Mouse (Mus musculus) telencephalon, adult 2 months (tissue): Measurements from ENCODE around the gene Ifi35.
A peak's percentile ranks its signal among the peaks of the same experiment; 100 is the strongest.
"Not testable (repeated sequence)": the region's sequence is repeated elsewhere in the genome, so short reads cannot be mapped to it uniquely, and the experiment has no call there.

ENCODE experiments used
- DNase-seq: peaks from one replicate; pipeline ENCODE4 v3.0.0-alpha.2; 2011; ENCODE audit warnings: low read depth, low spot score

Ifi35 gene

GRCm38 (mm10) chr11:101447786-101448185 lies 421 bp upstream of the Ifi35 start:
- DNase-seq, result no peak

- DNase-seq, result no peak
These were observed 692 bp downstream of the Ifi35 start for GRCm38 (mm10) chr11:101448899-101449298.

- DNase-seq, result not testable (repeated sequence)
These were observed 1.4 kb downstream of the Ifi35 start for GRCm38 (mm10) chr11:101449596-101449995.

- DNase-seq, result no peak
These were observed 2.2 kb downstream of the Ifi35 start for GRCm38 (mm10) chr11:101450394-101450793.

GRCm38 (mm10) chr11:101451536-101451935 lies 3.3 kb downstream of the Ifi35 start:
- DNase-seq, result no peak

- no peak for DNase-seq
These were observed 4.0 kb downstream of the Ifi35 start for GRCm38 (mm10) chr11:101452093-101452774.

DNA sequence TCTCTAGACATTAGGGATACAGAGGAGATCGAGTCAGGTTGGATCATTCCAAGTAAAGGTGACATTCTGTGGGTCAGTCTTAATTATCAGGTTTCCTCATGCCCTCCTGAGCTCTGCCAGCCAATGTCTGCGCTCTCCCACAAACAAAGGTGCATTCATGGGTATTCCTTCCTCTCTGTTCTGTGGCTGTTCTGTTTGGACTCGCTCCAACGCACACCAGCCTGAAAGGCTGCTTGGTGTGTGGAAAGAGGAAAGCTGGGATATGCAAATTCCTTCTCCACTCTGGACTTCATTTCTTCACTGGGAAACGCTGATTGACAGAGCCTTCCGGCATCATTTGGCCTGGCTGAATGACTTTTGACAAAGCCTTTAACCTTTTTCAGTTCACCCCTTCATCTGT lies 6.5 kb downstream of the Ifi35 start:
- DNase-seq, result no peak

DNA sequence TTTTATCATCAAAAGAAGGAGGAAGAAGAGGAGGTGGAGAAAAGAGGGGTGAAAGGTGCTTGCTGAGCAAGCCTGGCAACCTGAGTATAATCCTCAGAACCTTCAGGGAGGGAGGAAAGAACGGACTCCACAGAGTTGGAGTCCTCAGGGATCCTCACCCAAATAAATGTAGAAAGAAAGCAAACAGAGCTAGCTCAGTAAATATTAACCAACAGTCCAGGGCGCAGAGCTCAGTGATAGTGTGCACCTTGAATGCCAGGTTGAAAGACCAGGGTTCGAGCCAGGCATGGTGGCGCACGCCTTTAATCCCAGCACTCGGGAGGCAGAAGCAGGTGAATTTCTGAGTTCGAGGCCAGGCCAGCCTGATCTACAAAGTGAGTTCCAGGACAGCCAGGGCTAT lies 7.4 kb downstream of the Ifi35 start:
- no peak for DNase-seq

DNA sequence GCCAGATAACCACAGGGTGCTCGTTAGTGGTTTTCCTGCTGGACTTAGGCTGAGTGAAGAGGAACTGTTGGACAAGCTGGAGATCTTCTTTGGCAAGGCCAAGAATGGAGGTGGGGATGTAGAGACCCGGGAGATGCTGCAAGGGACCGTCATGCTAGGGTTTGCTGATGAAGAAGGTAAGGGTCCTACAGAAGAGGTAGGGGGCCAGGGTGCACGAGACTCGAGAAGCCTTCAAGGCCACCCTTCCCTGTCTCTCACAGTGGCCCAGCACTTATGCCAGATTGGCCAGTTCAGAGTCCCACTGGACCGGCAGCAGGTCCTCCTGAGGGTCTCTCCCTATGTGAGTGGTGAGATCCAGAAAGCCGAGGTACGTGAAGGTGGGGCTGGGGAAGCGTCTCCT lies 9.4 kb downstream of the Ifi35 start:
- no peak for DNase-seq

GRCm38 (mm10) chr11:101458217-101458616 lies 10.0 kb downstream of the Ifi35 start:
- no peak for DNase-seq

- DNase-seq, result no peak
These were observed 11.5 kb downstream of the Ifi35 start for GRCm38 (mm10) chr11:101459716-101460115.

DNA sequence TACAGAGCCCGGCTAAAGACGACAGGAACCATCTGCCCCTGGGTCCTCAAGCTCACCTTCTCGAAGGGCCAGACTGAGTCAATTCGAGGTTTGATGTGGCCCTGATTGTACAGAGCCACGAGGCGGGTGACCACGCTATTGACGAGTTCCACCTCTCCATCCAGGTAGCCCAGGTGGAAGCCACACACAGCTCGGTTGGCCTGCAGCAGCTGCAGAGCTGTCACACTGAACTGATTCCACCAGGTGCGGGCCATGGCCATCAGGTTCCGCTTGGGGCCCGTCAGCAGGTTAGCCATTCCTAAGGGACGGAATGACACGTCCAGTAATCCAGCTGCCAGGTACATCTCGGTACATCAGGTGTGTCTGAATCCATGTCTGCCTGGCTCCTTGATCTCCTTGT lies 12.1 kb downstream of the Ifi35 start:
- DNase-seq, result no peak

- no peak for DNase-seq
These were observed 13.9 kb downstream of the Ifi35 start for GRCm38 (mm10) chr11:101462141-101462540.

DNA sequence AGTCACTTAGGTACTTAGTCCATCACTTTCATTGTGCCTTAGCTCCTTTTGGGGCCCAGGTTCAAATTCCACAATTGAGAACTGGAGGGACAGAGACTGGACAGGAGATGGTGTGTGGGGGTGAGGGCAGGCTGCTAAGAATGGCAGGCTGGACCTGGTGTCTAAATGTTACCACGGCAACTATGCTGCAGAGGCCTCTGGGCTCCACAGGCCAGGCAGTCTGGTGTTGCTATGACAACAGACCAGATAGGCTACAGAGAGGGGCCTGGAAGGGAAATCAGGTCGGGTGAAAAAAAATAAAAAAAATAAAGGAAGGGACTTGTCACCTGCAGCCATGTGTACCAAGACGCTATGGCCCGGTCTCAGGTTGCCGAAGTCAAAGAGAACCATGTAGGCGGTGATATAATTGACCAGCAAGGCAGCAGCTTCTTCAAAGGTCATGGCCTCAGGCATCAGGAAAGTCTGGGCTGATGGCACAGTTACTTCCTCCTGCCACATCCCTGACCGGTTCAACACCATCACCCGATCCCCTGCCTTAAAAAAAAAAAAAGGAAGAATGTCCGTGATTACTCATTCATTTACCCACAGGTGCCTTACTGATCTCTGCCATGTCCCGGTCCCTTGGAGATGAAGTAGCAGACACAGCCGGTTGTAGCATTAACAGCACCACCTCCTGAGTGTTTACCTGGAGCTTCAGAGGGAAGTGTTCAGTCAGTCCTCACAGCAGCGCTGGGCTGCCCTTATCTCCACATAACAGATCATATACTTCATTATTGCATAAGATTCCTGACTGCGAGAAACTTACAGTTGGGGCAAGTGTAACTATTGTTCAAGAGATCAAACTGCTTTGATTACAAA lies 14.6 kb downstream of the Ifi35 start:
- no peak for DNase-seq

- no peak for DNase-seq
These were observed 16.2 kb downstream of the Ifi35 start, which contains the start of gene Rnd2 for GRCm38 (mm10) chr11:101464211-101465100. Rnd2 (plus strand) TSS chr11:101464999.

GRCm38 (mm10) chr11:101465101-101465868 lies 17.1 kb downstream of the Ifi35 start:
- no peak for DNase-seq

DNA sequence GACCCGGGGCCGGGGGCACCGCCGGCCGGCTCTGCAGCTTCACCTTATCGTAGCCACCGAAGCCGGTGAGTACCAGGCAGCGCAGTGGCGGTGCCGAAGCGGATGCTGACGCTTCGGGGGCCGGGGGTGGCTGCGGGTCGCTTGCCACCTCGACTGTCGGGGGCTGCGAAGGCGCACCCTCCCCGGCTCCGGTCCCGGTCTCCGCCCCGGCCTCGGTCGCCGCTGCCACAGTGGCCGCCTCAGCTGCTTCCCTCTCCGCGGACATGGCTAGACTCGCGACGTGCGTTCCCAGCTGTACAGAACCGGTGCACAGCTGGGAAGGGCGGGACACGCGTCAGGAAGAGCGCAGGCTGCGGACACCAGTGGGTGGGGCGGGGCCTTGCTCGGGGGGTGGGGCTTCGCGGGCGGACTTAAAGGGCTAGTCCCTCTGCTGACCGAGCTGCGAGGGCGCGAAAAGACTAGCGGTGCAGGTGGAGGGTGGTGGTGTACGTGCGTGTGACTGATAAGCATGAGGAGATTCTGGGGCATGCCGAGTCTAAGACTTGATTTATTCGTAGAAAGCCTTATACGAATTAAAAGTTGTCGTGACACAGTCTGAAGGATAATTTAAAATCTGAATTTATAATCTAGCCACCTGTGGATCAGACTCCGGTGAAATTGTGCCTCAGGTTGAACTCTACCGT lies 17.8 kb downstream of the Ifi35 start, which contains the start of gene Vat1:
Gene Vat1 (minus strand): TSS at position 362 of the 683 bp plus-strand sequence.
- no peak for DNase-seq

DNA sequence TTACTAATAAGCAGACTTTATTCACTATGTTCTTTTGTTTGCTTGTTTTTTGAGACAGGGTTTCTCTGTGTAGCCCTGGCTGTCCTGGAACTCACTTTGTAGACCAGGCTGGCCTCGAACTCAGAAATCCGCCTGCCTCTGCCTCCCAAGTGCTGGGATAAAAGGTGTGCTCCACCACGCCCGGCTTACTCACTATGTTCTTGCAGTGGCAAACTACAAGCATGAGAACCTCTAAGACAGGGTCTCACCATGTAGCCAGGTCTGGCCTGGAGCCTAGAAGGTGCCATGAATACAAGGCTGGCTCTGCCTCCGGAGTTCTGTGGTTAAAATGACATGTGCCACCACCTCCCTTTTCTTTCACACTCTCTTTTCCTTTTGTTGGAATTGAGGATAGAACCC lies 18.3 kb downstream of the Ifi35 start:
- not testable (repeated sequence) for DNase-seq

DNA sequence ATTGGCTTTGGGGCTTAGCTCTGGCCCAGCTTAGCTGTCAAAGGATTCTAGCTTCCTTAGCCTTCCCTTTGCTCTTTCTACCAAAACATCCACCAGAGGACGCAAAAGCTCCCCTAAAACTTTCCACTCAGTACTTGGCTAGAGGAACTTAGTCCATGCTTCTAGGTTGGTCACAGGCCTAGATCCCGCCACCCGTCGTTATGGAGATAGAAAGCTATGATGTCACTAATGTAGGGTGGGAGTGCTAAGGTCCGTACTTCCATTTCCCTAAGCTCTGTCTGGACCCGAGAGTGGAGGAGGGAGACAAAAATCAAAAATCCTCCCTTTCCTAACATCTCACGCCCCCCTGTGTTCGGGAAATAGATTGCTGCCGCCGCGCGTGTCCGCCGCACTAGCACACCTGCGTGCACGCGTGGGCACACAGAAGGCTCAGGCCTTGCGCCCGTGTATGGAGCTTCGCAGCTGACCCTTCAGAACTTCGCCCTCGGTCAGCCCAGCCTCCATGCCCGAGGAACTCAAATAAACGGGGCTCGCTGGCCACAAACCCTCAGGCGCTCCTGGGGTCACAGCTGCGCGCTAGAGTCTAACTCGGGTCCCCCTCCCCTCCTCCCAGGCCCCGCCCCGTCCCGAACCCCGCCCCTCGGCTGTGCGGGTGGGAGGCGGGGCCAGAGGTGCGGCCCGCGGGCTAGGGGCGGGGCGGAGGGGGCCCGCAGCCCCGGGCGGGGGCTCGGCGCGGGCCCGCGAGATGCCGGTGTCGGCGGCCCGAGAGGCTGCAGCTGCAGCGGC lies 19.5 kb downstream of the Ifi35 start:
- DNase-seq, result peak; percentile 75

GRCm38 (mm10) chr11:101468263-101468688 lies 20.1 kb downstream of the Ifi35 start:
- no peak for DNase-seq
